Mouse (Mus musculus) midbrain, embryonic 13.5 days (tissue): ENCODE results near the gene Gp1ba. TPM values are rescaled to one million over a fixed set of nuclear protein-coding genes. Genes with fewer than 3 reads are reported as not detected.

Experiments
- ATAC-seq: fragments of 200-750 bp; cut with Nextera tagmentation; 2 replicates; pipeline ENCODE4 v1.8.0; 2017; ENCODE audit warnings: mild to moderate bottlenecking, moderate TSS enrichment, moderate library complexity
- H3K27ac ChIP-seq: fragments of 300-500 bp; sonication (generic); 2 replicates; pipeline ENCODE4 v1.5.1; 2015; ENCODE audit warnings: inconsistent platforms, mild to moderate bottlenecking, moderate library complexity
- H3K27me3 ChIP-seq: fragments of 300-500 bp; sonication (generic); 2 replicates; pipeline ENCODE4 v1.6.1; 2015; ENCODE audit warnings: mild to moderate bottlenecking, inconsistent platforms
- H3K36me3 ChIP-seq: fragments of 300-500 bp; sonication (generic); 2 replicates; pipeline ENCODE4 v1.6.1; 2015; ENCODE audit warnings: mild to moderate bottlenecking, inconsistent platforms
- H3K4me1 ChIP-seq: fragments of 300-500 bp; sonication (generic); replicated peaks from 2 replicates; pipeline ENCODE4 v1.6.1; 2015; ENCODE audit warnings: inconsistent platforms
- H3K4me2 ChIP-seq: fragments of 300-500 bp; sonication (generic); replicated peaks from 2 replicates; pipeline ENCODE4 v1.6.1; 2015; ENCODE audit warnings: moderate library complexity, mild to moderate bottlenecking, inconsistent platforms
- H3K4me3 ChIP-seq: fragments of 300-500 bp; sonication (generic); replicated peaks from 2 replicates; pipeline ENCODE4 v1.5.1; 2015; ENCODE audit warnings: mild to moderate bottlenecking, inconsistent platforms
- H3K9ac ChIP-seq: fragments of 300-500 bp; sonication (generic); replicated peaks from 2 replicates; pipeline ENCODE4 v1.6.1; 2015; ENCODE audit warnings: mild to moderate bottlenecking, inconsistent platforms
- H3K9me3 ChIP-seq: fragments of 300-500 bp; sonication (generic); 2 replicates; pipeline ENCODE4 v1.6.1; 2016; ENCODE audit warnings: mild to moderate bottlenecking, inconsistent platforms
- WGBS: fragments of 180-500 bp; shearing (Covaris S2); methylation state at CpG from one replicate; pipeline ENCODE4 v1.1.7; 2015; 5-methylcytosine and 5-hydroxymethylcytosine counted together
- polyA plus RNA-seq: library from polyadenylated mRNA; unstranded; fragments of >200 nt; fragmentation: Nextera tagmentation; extraction: Ambion mirVana; gene quantifications from 2 replicates; pipeline ENCODE4 v1.2.1, GENCODE M21; 2015

Gene Gp1ba
- 0.17 and 0.26 TPM in 2 replicates for polyA plus RNA-seq

DNA sequence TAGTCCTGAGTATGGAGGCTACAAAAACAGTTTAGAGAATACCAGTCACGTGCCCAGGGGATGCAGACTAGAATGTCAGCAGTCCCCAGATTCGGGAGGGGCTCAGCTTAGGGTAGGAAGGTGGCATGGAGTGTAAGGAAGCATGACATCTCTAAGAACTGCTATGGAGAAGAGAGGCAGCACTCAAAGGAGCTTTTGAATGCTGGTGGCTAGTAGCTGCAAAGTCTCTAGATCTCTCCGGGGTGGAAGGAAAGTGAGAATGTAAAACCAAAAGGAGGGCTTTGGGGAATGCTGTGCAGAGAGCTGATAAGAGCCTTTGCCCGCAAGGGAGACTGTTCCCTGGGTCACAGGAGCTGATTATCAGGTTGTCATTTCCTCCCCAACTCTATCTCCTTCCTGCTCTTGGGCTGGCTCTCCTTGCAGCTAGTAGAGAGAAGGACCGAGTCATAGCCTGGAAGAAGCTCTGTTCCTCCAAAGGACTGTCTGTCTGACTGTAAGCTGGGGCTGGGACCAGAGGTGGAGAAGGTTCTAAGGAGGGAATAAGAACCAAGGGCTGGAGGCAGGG is at the start of gene Gp1ba:
Gp1ba (plus strand) TSS at position 409 of the 565 bp plus-strand sequence.
- H3K27ac ChIP-seq: no peak within 1 kb of the TSS
- no peak within 1 kb of the TSS for H3K9ac ChIP-seq
- no peaks in the 10 kb centered on the region for H3K27me3 ChIP-seq
- no peaks in the 10 kb centered on the region for H3K9me3 ChIP-seq
- no peak within 1 kb of the TSS for H3K4me3 ChIP-seq
- 52% methylated on average over 5 of the region's 5 CpGs for WGBS
- H3K36me3 ChIP-seq: peaks cover 12% of the 10 kb centered on the region; the same call in 1 of the 2 replicates
- H3K4me2 ChIP-seq: no peak within 1 kb of the TSS
- no peaks in the 10 kb centered on the region for H3K4me1 ChIP-seq
- no peak for ATAC-seq

DNA sequence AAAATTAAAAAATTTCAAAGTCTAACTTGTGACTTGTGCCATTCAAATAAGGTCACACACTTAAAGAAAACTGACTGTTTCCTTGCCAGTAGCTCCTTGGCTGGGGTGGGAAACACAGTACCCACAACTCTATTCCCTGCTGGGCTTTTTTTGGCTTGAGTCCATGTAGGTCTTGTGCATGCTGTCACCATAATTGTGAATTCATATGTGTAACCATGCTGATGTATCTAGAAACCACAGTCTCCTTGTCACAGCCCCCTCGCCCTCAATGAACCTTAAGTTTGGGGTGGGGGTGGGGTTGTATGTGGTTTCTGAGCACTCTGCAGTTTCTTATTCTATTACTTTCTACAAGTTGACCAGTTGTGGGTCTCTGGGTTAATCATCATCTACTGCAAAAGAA is 47.2 kb upstream of the Gp1ba start:
- H3K27me3 ChIP-seq: no peaks in the 10 kb centered on the region
- H3K27ac ChIP-seq: no peak overlapping the region
- no peak overlapping the region for H3K9ac ChIP-seq
- H3K4me3 ChIP-seq: no peak overlapping the region
- H3K4me2 ChIP-seq: no peak overlapping the region
- no peak for ATAC-seq
- peaks cover 11% of the 10 kb centered on the region for H3K4me1 ChIP-seq
- 93% methylated on average over 1 of the region's 1 CpGs for WGBS
- H3K36me3 ChIP-seq: no peaks in the 10 kb centered on the region
- H3K9me3 ChIP-seq: no peaks in the 10 kb centered on the region

GRCm38 (mm10) chr11:70594253-70594989 is 44.5 kb upstream of the Gp1ba start:
- 85% methylated on average over 15 of the region's 15 CpGs for WGBS
- H3K4me2 ChIP-seq: no peak overlapping the region
- H3K4me1 ChIP-seq: peaks cover 14% of the 10 kb centered on the region
- peaks cover 20% of the 10 kb centered on the region for H3K36me3 ChIP-seq
- H3K9ac ChIP-seq: no peak overlapping the region
- H3K4me3 ChIP-seq: no peak overlapping the region
- H3K9me3 ChIP-seq: no peaks in the 10 kb centered on the region
- no peak for ATAC-seq
- H3K27me3 ChIP-seq: no peaks in the 10 kb centered on the region
- H3K27ac ChIP-seq: no peak overlapping the region

- no peak overlapping the region; the same call in 1 of the 2 replicates for H3K9ac ChIP-seq
- H3K4me1 ChIP-seq: peaks cover 14% of the 10 kb centered on the region
- H3K27ac ChIP-seq: peak overlapping the region; percentile 58
- ATAC-seq: no peak
- no peaks in the 10 kb centered on the region for H3K27me3 ChIP-seq
- peaks cover 27% of the 10 kb centered on the region for H3K36me3 ChIP-seq
- WGBS: 72% methylated on average over 2 of the region's 2 CpGs
- H3K4me3 ChIP-seq: no peak overlapping the region
- no peaks in the 10 kb centered on the region for H3K9me3 ChIP-seq
- no peak overlapping the region for H3K4me2 ChIP-seq
Measured at GRCm38 (mm10) chr11:70595638-70596037, 43.3 kb upstream of the Gp1ba start.

DNA sequence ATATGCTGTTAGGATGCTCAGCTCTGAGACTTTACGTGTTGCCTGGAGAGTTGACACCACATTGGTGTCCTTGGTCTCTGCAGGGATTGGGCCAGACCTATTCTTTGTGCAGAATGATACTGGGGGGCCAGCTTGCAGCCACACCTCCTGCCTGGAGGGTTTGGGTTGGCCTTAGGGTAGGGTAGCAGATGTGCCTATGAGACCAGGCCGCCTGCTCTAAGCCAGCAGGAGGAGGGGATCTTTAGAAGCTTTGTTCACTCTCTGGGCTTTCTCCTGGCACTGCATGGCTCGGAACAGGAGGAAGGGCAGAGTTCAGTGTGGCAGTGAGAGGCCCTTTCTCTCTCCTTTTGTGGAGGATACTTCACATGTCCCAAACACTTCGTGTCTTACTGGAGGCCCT is 42.8 kb upstream of the Gp1ba start:
- no peak overlapping the region; the same call in 1 of the 2 replicates for H3K9ac ChIP-seq
- peak overlapping the region; percentile 58 for H3K27ac ChIP-seq
- ATAC-seq: no peak

DNA sequence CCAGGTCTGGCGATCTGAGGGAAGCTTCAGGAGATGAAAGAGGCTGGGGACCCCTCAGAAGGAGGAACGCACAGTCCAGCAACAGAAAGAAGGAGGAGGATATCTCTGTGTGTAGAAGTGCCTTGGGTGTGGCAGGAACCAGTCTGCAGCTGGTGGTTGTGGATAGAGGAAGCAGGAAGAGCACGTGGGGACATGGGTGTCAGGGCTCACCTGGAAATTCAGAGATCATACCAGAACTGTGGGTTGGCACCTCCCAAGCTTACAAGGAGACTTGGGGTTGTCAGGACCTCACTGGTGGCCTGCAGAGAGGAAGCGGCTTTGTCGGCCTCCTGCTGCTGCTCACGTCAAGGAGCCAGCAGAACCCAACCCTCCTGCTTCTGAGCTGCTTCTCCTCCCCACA is 41.6 kb upstream of the Gp1ba start:
- WGBS: 76% methylated on average over 6 of the region's 6 CpGs
- no peak overlapping the region for H3K4me2 ChIP-seq
- H3K4me1 ChIP-seq: peaks cover 14% of the 10 kb centered on the region
- H3K9me3 ChIP-seq: no peaks in the 10 kb centered on the region
- no peak for ATAC-seq
- H3K27me3 ChIP-seq: no peaks in the 10 kb centered on the region
- H3K27ac ChIP-seq: no peak overlapping the region
- H3K4me3 ChIP-seq: no peak overlapping the region
- peaks cover 37% of the 10 kb centered on the region for H3K36me3 ChIP-seq
- no peak overlapping the region for H3K9ac ChIP-seq

More for the DNA sequence above, 42.8 kb upstream of the Gp1ba start:
- whole genome bisulfite sequencing: 30% methylated on average over 4 of the region's 4 CpGs
- no peaks in the 10 kb centered on the region for H3K9me3 ChIP-seq
- H3K4me3 ChIP-seq: no peak overlapping the region
- peaks cover 14% of the 10 kb centered on the region for H3K4me1 ChIP-seq
- no peak overlapping the region for H3K4me2 ChIP-seq
- H3K36me3 ChIP-seq: peaks cover 27% of the 10 kb centered on the region
- no peaks in the 10 kb centered on the region for H3K27me3 ChIP-seq

GRCm38 (mm10) chr11:70598451-70598953 is 40.4 kb upstream of the Gp1ba start:
- no peaks in the 10 kb centered on the region for H3K9me3 ChIP-seq
- ATAC-seq: no peak
- peaks cover 43% of the 10 kb centered on the region for H3K36me3 ChIP-seq
- no peaks in the 10 kb centered on the region for H3K27me3 ChIP-seq
- WGBS: 93% methylated on average over 9 of the region's 9 CpGs
- no peak overlapping the region for H3K4me3 ChIP-seq
- peaks cover 14% of the 10 kb centered on the region for H3K4me1 ChIP-seq
- H3K27ac ChIP-seq: no peak overlapping the region
- no peak overlapping the region for H3K9ac ChIP-seq
- no peak overlapping the region for H3K4me2 ChIP-seq

GRCm38 (mm10) chr11:70605024-70605566 is 33.8 kb upstream of the Gp1ba start:
- WGBS: 63% methylated on average over 14 of the region's 14 CpGs
- Histone ChIP-seq H3K27ac (no peak overlapping the region), H3K4me2 (no peak overlapping the region), H3K4me3 (no peak overlapping the region), H3K27me3 (no peaks in the 10 kb centered on the region), H3K9me3 (no peaks in the 10 kb centered on the region), H3K36me3 (peaks cover 82% of the 10 kb centered on the region), H3K9ac (no peak overlapping the region), H3K4me1 (no peaks in the 10 kb centered on the region)
- ATAC-seq: peak; percentile 51

DNA sequence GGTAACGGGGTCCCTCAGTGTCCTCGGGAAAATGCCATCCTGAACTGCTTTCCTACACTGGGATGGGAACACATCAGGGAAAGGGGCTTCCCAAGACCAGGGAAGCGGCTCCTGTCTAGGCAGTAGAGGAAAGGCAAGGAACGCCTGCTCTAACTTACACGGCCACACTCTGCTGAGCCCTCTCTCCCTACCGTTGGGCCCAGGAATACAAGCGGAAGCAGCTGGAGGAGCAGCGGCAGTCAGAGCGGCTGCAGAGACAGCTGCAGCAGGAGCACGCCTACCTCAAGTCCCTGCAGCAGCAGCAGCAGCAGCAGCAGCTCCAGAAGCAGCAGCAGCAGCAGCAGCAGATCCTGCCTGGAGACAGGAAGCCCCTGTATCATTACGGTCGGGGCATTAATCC is 32.2 kb upstream of the Gp1ba start:
- ATAC-seq: no peak
- WGBS: 84% methylated on average over 12 of the region's 12 CpGs
- Histone ChIP-seq H3K27ac (no peak overlapping the region), H3K4me2 (no peak overlapping the region), H3K27me3 (no peaks in the 10 kb centered on the region), H3K4me3 (no peak overlapping the region), H3K4me1 (no peaks in the 10 kb centered on the region), H3K36me3 (peaks cover 93% of the 10 kb centered on the region), H3K9me3 (no peaks in the 10 kb centered on the region), H3K9ac (no peak overlapping the region)

GRCm38 (mm10) chr11:70607611-70608010 is 31.3 kb upstream of the Gp1ba start:
- no peak for ATAC-seq
- Histone ChIP-seq H3K9me3 (no peaks in the 10 kb centered on the region), H3K9ac (no peak overlapping the region), H3K4me3 (no peak overlapping the region), H3K4me2 (no peak overlapping the region), H3K4me1 (no peaks in the 10 kb centered on the region), H3K27me3 (no peaks in the 10 kb centered on the region), H3K36me3 (peaks cover 96% of the 10 kb centered on the region), H3K27ac (no peak overlapping the region)
- 95% methylated on average over 9 of the region's 9 CpGs for WGBS

DNA sequence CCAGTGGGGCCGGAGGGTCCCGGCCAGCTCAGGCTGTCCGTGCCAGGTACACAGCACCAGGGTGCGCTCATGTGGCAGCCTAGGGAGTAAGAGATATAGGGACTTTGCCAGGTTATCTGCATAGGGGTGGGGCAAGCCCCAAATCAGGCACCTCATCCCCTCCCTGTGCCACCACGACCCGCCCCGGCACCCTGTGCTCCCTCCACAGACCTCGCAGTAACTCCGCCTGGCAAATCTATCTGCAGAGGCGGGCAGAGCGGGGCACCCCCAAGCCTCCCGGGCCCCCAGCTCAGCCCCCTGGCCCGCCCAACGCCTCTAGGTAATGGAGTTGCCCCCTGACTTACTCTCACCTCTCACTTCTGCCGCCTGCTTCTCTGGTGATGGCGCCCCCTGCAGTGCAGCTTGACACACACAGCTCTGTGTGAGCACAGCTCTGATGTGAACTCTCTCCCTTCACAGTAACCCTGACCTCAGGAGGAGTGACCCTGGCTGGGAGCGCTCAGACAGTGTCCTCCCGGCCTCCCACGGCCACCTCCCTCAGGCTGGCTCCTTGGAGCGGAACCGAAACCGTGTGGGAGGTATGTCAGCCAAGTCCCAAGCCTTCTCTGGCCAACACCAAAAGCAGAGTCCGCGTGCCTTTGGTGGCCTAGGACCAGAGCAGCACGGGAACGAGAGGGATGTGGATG is 30.4 kb upstream of the Gp1ba start:
- H3K4me2 ChIP-seq: no peak overlapping the region
- no peak overlapping the region for H3K27ac ChIP-seq
- no peaks in the 10 kb centered on the region for H3K9me3 ChIP-seq
- no peaks in the 10 kb centered on the region for H3K27me3 ChIP-seq
- peaks cover 99% of the 10 kb centered on the region for H3K36me3 ChIP-seq
- H3K4me1 ChIP-seq: no peaks in the 10 kb centered on the region
- no peak overlapping the region for H3K9ac ChIP-seq
- H3K4me3 ChIP-seq: no peak overlapping the region
- WGBS: 89% methylated on average over 24 of the region's 26 CpGs
- ATAC-seq: no peak

DNA sequence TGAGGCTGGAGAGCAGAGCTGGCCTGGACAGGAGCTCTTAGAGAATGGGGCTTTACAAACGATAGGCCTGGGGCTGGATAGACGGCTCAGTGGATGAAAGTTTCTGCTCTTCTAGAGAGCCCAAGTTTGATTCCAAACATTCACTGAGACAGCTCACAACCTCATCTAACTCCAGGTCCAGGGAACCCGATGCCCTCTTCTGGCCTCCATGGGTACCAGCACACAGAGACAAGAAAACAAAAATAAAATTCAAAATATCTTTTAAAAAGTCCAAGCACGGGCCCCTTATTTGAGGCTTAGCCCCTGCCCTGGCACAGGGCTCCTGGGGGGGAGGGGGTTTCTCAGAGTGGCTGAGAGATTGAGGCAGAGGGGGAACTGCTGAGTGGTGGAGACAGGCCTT is 28.2 kb upstream of the Gp1ba start:
- H3K9ac ChIP-seq: no peak overlapping the region
- H3K4me1 ChIP-seq: peaks cover 11% of the 10 kb centered on the region
- no peak overlapping the region for H3K4me3 ChIP-seq
- H3K36me3 ChIP-seq: peaks cover 79% of the 10 kb centered on the region
- no peak overlapping the region for H3K27ac ChIP-seq
- no peak for ATAC-seq
- H3K9me3 ChIP-seq: no peaks in the 10 kb centered on the region
- no peak overlapping the region for H3K4me2 ChIP-seq
- H3K27me3 ChIP-seq: peaks cover 10% of the 10 kb centered on the region; the same call in 1 of the 2 replicates
- WGBS: 91% methylated on average over 4 of the region's 4 CpGs
